Mouse (Mus musculus) hindbrain, embryonic 12.5 days (tissue): ENCODE results near the gene Glt1d1. TPM values are rescaled to one million over a fixed set of nuclear protein-coding genes. Genes with fewer than 3 reads are reported as not detected.

ENCODE experiments used
- ATAC-seq: fragments of 200-750 bp; cut with Nextera tagmentation; 2 replicates; pipeline ENCODE4 v1.8.0; 2017; ENCODE audit warnings: moderate TSS enrichment; ENCODE audit not compliant: low FRiP score
- H3K27ac ChIP-seq: fragments of 300-500 bp; sonication (generic); 2 replicates; pipeline ENCODE4 v1.5.1; 2016; ENCODE audit warnings: mild to moderate bottlenecking
- H3K27me3 ChIP-seq: fragments of 300-500 bp; sonication (generic); 2 replicates; pipeline ENCODE4 v1.6.1; 2016; ENCODE audit warnings: mild to moderate bottlenecking
- H3K36me3 ChIP-seq: fragments of 300-500 bp; sonication (generic); 2 replicates; pipeline ENCODE4 v1.6.1; 2016; ENCODE audit warnings: mild to moderate bottlenecking
- H3K4me1 ChIP-seq: fragments of 300-500 bp; sonication (generic); 2 replicates; pipeline ENCODE4 v1.6.1; 2016
- H3K4me2 ChIP-seq: fragments of 300-500 bp; sonication (generic); replicated peaks from 2 replicates; pipeline ENCODE4 v1.6.1; 2016; ENCODE audit warnings: mild to moderate bottlenecking
- H3K4me3 ChIP-seq: fragments of 300-500 bp; sonication (generic); 2 replicates; pipeline ENCODE4 v1.5.1; 2016; ENCODE audit warnings: mild to moderate bottlenecking
- H3K9ac ChIP-seq: fragments of 300-500 bp; sonication (generic); 2 replicates; pipeline ENCODE4 v1.6.1; 2016; ENCODE audit warnings: mild to moderate bottlenecking, moderate library complexity
- H3K9me3 ChIP-seq: fragments of 300-500 bp; sonication (generic); replicated peaks from 2 replicates; pipeline ENCODE4 v1.6.1; 2016; ENCODE audit warnings: mild to moderate bottlenecking
- WGBS: fragments of 180-500 bp; shearing (Covaris S2); methylation state at CpG from one replicate; pipeline ENCODE4 v1.1.7; 2016; 5-methylcytosine and 5-hydroxymethylcytosine counted together
- polyA plus RNA-seq: library from polyadenylated mRNA; unstranded; fragments of >200 nt; fragmentation: Nextera tagmentation; extraction: Ambion mirVana; gene quantifications from 2 replicates; pipeline ENCODE4 v1.2.1, GENCODE M21; 2016

Gene Glt1d1
- polyA plus RNA-seq, 1 experiment from 2014 or later: 1.0 TPM

DNA sequence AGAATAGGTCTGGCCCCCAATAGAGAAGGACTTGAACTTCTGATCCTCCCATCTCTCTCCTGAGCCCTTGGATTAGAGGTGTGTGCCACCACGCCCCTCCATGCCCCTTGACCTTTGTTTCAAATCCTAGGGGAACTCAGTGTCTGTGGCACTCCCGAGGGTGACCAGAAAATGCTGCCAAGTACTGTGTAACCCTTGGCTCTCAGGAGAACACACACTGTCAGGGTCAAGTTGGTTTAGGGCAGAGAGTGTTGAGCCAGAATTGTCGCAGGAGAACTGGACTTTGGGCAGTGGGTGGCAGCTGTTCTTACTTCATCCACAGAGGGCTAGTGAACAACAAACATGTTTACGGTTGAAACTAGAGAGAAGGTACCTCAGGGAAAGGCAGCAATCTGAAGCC lies 5.6 kb downstream of the Glt1d1 start:
- Histone ChIP-seq H3K27ac (no peak overlapping the region), H3K9ac (no peak overlapping the region), H3K27me3 (peaks cover 5% of the 10 kb centered on the region; the same call in 1 of the 2 replicates), H3K4me2 (no peak overlapping the region), H3K4me1 (no peaks in the 10 kb centered on the region; the same call in 1 of the 2 replicates), H3K9me3 (peaks cover 8% of the 10 kb centered on the region; the same call in 1 of the 2 replicates), H3K4me3 (no peak overlapping the region), H3K36me3 (0 out of 2 replicates have a peak, but pooled peaks cover 3% of the 10 kb centered on the region)
- ATAC-seq: no peak
- WGBS: 75% methylated on average over 4 of the region's 4 CpGs

DNA sequence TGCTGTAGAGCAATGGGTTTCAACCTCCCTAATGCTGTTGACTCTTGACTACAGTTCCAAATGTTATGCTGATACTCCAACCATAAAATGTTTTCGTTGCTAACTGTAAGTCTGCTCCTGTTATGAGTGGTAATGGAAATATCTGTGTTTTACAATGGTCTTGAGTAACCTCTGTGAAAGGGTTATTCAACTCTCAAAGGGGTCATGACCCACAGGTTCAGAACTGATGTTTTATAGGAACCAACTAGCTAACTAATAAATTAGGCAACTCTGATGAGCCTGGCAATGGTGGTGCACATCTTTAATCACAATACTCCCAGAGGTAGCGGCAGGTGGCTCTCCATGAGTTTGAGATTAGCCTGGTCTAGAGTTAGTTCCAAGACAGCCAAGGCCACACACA lies 6.1 kb downstream of the Glt1d1 start:
- Histone ChIP-seq H3K4me2 (no peak overlapping the region), H3K36me3 (0 out of 2 replicates have a peak, but pooled peaks cover 3% of the 10 kb centered on the region), H3K9me3 (peaks cover 8% of the 10 kb centered on the region; the same call in 1 of the 2 replicates), H3K9ac (no peak overlapping the region), H3K4me1 (no peaks in the 10 kb centered on the region), H3K27me3 (peaks cover 4% of the 10 kb centered on the region; the same call in 1 of the 2 replicates), H3K4me3 (no peak overlapping the region), H3K27ac (no peak overlapping the region)
- no peak for ATAC-seq
- 81% methylated on average over 2 of the region's 2 CpGs for WGBS

DNA sequence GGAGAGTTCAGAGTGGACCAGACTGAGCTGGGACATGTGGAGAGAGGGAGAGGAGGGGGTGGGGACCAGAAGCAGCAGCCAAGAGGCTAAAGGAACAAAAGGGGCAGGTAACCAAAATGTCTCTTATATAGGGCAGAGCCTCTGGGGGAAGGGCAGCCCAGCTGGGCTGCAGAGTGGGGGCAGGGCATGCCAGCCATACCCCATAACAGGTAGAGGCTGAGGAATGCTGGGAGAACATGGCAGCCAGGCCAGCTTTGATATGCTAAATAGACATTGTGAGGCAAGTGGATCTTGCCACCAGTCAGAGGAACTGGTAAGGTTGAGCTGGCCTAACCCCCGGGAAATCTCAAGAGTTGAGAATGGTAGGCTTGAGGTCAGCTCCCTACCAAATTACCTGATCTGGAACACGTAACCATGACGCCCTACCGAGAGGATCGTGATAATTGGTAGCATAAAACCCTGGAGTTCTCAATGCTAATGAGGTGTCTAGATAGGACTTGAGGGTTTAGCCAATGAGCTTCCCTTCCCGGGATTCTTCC lies 7.1 kb downstream of the Glt1d1 start:
- H3K27ac ChIP-seq: no peak overlapping the region
- no peaks in the 10 kb centered on the region for H3K27me3 ChIP-seq
- no peak overlapping the region for H3K9ac ChIP-seq
- H3K4me3 ChIP-seq: no peak overlapping the region
- 0 out of 2 replicates have a peak, but pooled peaks cover 3% of the 10 kb centered on the region for H3K36me3 ChIP-seq
- H3K4me1 ChIP-seq: no peaks in the 10 kb centered on the region
- 80% methylated on average over 6 of the region's 6 CpGs for WGBS
- peaks cover 8% of the 10 kb centered on the region; the same call in 1 of the 2 replicates for H3K9me3 ChIP-seq
- no peak overlapping the region for H3K4me2 ChIP-seq
- ATAC-seq: no peak

DNA sequence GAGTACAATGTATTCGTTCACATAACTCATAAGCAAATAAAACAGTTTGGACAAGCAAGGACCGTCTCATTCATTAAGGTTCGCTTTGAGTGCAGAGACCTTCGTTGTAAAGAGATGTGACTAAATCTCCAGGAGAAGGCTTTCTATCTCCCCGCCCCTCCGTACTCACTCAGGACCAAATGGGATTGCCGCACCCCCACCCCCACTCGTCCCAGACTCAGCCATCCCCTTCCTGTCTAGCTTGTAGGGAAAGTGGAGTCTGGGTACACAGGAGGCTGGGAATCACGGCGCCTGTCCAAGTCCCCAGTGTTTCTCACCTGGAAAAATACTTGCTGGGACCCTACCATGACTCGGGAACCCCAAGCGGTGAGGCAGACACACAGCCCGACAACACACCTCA lies 7.6 kb downstream of the Glt1d1 start:
- no peak overlapping the region for H3K4me2 ChIP-seq
- no peaks in the 10 kb centered on the region for H3K4me1 ChIP-seq
- no peak overlapping the region for H3K27ac ChIP-seq
- H3K4me3 ChIP-seq: no peak overlapping the region
- 94% methylated on average over 13 of the region's 13 CpGs for WGBS
- peaks cover 8% of the 10 kb centered on the region; the same call in 1 of the 2 replicates for H3K9me3 ChIP-seq
- no peak for ATAC-seq
- H3K27me3 ChIP-seq: no peaks in the 10 kb centered on the region
- 0 out of 2 replicates have a peak, but pooled peaks cover 3% of the 10 kb centered on the region for H3K36me3 ChIP-seq
- no peak overlapping the region for H3K9ac ChIP-seq

DNA sequence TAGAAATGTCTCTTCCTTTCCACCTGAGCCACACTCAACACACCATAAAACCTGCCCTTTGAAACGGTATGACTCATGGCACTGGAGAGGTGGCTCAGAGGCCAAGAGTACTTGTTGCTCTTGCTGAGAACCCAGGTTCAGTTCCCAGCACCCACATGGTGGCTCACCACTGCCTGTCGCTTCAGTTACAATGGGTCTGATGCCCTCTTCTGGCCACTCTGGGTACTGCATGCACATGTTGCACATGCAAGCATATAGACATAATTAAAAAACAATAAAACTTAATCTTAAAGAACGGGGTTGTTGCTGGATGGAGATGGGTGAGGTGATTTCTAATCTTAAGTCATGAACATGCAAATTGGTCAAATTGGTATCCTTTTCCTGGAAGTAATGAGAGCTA lies 8.3 kb downstream of the Glt1d1 start:
- H3K4me2 ChIP-seq: no peak overlapping the region
- 94% methylated on average over 3 of the region's 3 CpGs for WGBS
- ATAC-seq: no peak
- no peak overlapping the region for H3K4me3 ChIP-seq
- peaks cover 8% of the 10 kb centered on the region; the same call in 1 of the 2 replicates for H3K9me3 ChIP-seq
- H3K4me1 ChIP-seq: no peaks in the 10 kb centered on the region
- no peak overlapping the region for H3K9ac ChIP-seq
- no peaks in the 10 kb centered on the region for H3K27me3 ChIP-seq
- 0 out of 2 replicates have a peak, but pooled peaks cover 3% of the 10 kb centered on the region for H3K36me3 ChIP-seq
- no peak overlapping the region for H3K27ac ChIP-seq

DNA sequence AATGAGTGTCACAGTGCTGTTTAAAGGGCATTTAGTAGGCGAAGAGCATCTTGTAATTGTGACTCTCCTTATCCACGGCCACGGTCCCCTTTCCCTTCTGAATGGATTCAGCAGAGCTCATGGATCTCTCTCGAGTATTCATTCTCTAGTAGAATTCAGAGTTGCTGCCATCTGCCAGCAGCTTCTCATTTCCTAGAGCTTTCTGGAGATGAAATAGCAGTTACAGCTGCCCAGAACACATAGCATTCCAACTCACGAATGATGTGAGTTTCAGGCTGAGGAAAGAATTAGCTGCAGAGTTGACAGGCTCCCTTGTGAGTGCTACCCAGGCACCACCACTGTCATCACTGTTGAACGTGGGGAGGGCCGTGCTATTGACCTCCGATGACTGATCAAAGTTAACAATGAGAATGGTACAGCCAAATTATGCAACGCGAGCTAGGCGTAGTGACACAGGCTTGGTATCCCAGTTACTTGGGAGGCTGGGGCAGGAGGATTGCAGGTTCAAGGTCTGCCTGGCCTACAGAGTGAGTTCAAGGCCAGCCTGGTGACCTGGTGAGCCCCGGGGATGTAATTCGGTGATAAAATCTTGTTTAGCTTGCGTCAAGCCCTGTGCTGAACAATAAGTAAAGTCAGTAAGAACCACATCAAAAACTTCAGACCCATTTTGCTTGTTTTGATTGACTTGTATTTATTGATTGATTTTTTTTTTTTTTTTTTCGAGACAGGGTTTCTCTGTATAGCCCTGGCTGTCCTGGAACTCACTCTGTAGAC lies 9.3 kb downstream of the Glt1d1 start:
- H3K27ac ChIP-seq: no peak overlapping the region
- WGBS: 92% methylated on average over 15 of the region's 15 CpGs
- no peaks in the 10 kb centered on the region for H3K4me1 ChIP-seq
- H3K36me3 ChIP-seq: 0 out of 2 replicates have a peak, but pooled peaks cover 3% of the 10 kb centered on the region
- no peak for ATAC-seq
- H3K4me2 ChIP-seq: no peak overlapping the region
- peaks cover 8% of the 10 kb centered on the region; the same call in 1 of the 2 replicates for H3K9me3 ChIP-seq
- H3K27me3 ChIP-seq: no peaks in the 10 kb centered on the region
- H3K9ac ChIP-seq: no peak overlapping the region
- no peak overlapping the region for H3K4me3 ChIP-seq

DNA sequence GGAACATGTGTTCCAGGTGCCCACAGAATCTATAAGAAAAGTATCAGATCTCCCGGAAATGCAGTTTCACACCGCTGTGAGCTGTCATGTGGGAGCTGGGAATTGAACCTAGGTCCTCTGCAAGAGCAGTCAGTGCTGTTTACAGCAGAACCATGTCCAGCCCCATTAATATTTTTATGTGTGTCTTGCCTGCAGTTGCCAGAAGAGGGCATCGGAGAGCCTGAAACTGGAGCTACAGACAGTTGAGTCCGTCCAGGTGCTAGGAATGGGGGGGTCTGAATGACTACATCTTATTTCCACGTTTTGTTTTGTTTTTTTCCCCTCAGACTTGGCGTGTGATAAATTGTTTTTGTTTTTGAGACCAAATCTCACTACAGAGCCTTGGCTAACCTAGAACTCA lies 16.0 kb downstream of the Glt1d1 start:
- no peaks in the 10 kb centered on the region; the same call in none of the 2 replicates for H3K9me3 ChIP-seq
- no peak for ATAC-seq
- 82% methylated on average over 6 of the region's 6 CpGs for WGBS

DNA sequence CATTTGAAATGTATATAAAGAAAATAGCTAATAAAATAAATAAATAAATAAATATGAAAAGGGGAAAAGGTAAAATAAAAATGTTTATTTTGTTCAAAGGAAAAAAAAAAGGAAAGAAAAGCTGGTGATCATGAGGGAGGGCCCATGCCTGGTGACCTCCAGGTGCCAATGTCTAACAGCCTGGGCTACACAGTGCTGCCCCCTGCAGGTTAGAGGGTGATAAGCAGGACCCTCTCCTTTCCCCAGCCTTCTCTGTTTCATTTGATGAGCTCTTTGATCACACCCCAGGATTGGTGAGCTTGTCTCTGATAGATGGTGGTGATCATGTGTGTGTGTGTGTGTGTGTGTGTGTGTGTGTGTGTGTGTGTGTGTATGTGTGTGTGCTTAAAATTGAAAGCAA lies 17.0 kb downstream of the Glt1d1 start:
- no peaks in the 10 kb centered on the region; the same call in 1 of the 2 replicates for H3K9me3 ChIP-seq
- no peak for ATAC-seq
- H3K27ac ChIP-seq: no peak overlapping the region
- no peak overlapping the region for H3K4me2 ChIP-seq
- H3K27me3 ChIP-seq: no peaks in the 10 kb centered on the region
- no peaks in the 10 kb centered on the region for H3K4me1 ChIP-seq
- no peak overlapping the region for H3K9ac ChIP-seq
- no peak overlapping the region for H3K4me3 ChIP-seq
- no peaks in the 10 kb centered on the region for H3K36me3 ChIP-seq

More for the DNA sequence above, 16.0 kb downstream of the Glt1d1 start:
- Histone ChIP-seq H3K4me1 (no peaks in the 10 kb centered on the region), H3K4me3 (no peak overlapping the region), H3K4me2 (no peak overlapping the region), H3K27ac (no peak overlapping the region), H3K36me3 (no peaks in the 10 kb centered on the region), H3K9ac (no peak overlapping the region), H3K27me3 (no peaks in the 10 kb centered on the region)

DNA sequence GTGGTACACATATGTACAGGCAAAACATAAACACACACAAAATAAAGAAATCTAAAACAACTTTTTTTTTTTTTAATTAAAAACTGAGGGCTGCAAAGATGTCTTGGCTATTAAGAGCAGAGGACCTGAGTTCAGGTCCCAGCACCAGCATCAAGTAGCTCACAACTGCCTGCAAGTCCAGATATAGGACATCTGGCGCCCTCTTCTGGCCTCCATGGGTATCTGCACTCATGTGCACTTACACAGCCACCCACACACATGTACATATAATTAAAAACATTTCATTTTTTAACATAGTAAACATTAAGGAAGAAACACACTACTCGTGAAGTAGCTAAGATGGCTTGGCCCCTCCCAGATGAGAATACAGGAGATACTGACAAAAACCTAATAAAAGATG lies 26.2 kb downstream of the Glt1d1 start:
- Histone ChIP-seq H3K4me2 (no peak overlapping the region), H3K27me3 (no peaks in the 10 kb centered on the region), H3K4me3 (no peak overlapping the region), H3K36me3 (no peaks in the 10 kb centered on the region), H3K4me1 (no peaks in the 10 kb centered on the region), H3K9me3 (peaks cover 8% of the 10 kb centered on the region; the same call in 1 of the 2 replicates), H3K9ac (no peak overlapping the region), H3K27ac (no peak overlapping the region)
- ATAC-seq: no peak
- 80% methylated on average over 2 of the region's 2 CpGs for WGBS

DNA sequence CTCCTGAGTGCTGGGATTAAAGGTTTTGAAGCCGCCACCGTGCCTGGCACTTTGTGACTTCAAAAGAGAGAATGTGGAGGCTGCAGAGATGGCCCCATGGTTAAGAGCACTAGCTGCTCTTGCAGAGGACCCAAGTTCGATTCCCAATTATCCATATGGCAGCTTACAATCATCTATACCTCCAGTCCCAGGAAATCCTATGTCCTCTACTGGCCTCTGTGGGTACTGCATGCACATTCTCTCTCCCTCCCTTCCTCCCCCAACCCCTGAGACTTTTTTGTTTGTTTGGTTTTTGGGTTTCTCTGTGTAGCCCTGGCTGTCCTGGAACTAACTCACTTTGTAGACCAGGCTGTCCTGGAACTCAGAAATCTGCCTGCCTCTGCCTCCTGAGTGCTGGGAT lies 27.2 kb downstream of the Glt1d1 start:
- Histone ChIP-seq H3K9ac (no peak overlapping the region), H3K4me1 (no peaks in the 10 kb centered on the region), H3K4me2 (no peak overlapping the region), H3K36me3 (no peaks in the 10 kb centered on the region), H3K27ac (no peak overlapping the region), H3K27me3 (no peaks in the 10 kb centered on the region), H3K9me3 (peaks cover 8% of the 10 kb centered on the region; the same call in 1 of the 2 replicates), H3K4me3 (no peak overlapping the region)
- 90% methylated on average over 3 of the region's 3 CpGs for WGBS
- ATAC-seq: no peak

DNA sequence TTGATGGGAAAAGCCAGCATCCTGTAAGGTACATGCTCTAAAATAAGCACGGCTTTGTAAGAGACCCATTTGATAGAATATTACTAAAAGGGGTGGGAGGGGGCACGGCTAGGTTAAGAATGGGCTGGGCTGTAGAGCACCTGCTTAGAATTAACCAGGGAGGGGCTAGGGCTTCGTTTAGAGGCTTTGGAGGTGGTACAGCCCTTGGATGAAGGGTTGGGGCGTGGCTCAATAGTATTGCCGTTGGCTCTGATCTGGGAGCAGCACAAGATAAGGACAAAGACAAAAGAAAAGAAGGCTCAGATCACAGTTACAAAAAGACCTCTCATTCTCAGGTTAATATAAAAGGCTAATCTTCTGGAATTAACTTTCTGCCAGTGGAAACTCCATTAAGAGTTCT lies 28.2 kb downstream of the Glt1d1 start:
- Histone ChIP-seq H3K27ac (no peak overlapping the region), H3K4me2 (no peak overlapping the region), H3K4me3 (no peak overlapping the region), H3K9me3 (peaks cover 8% of the 10 kb centered on the region; the same call in 1 of the 2 replicates), H3K4me1 (no peaks in the 10 kb centered on the region), H3K36me3 (no peaks in the 10 kb centered on the region), H3K9ac (no peak overlapping the region), H3K27me3 (no peaks in the 10 kb centered on the region)
- 86% methylated on average over 5 of the region's 5 CpGs for WGBS
- ATAC-seq: no peak

DNA sequence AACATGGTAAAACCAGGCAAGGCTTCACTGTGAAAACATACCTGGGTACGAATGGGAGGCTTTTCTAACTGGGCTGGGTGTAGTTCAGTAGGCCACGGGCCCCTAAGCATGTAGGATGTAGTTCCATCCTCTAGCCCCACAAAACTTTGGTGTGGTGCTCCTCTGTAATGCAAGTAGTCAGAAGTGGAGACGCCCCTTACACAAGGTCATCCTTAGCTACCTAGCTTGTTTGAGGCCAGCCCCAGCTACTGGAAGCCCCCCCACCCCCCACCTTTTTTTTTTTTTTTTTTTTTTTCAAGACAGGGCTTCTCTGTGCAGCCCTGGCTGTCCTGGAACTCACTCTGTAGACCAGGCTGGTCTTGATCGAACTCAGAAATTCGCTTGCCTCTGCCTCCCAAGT lies 28.9 kb downstream of the Glt1d1 start:
- no peak for ATAC-seq
- Histone ChIP-seq H3K36me3 (no peaks in the 10 kb centered on the region), H3K4me3 (no peak overlapping the region), H3K4me2 (no peak overlapping the region), H3K9ac (no peak overlapping the region), H3K9me3 (peaks cover 8% of the 10 kb centered on the region; the same call in 1 of the 2 replicates), H3K4me1 (no peaks in the 10 kb centered on the region), H3K27me3 (no peaks in the 10 kb centered on the region), H3K27ac (no peak overlapping the region)
- WGBS: 88% methylated on average over 5 of the region's 5 CpGs
